26 mouse cellular contexts compared by ENCODE assay signal in genomic region chr14:77536592-77536991, GRCm38 (mm10).
DNase-seq lines count a peak whose midpoint lies in the region; ATAC-seq and TF ChIP-seq lines count a peak whose summit lies in the region.
"Had no signal": no experiment of that assay in that cellular context is flagged by ENCODE, and none has a peak within 500 bp of the region (broad histone marks: within the 10 kb centered on the region; RNA-seq: fewer than 3 reads in every experiment).

No protein-coding gene starts in this region.

- no peak for TF ChIP-seq CTCF in left cerebral cortex, adult 2 months (IDR thresholded peaks at IDR 0.05)

- H3K4me3 ChIP-seq in left cerebral cortex, adult 2 months, result no peak overlapping the region
- H3K4me3 ChIP-seq: forebrain, embryonic 10.5 days; forebrain, embryonic 13.5 days; heart, embryonic 10.5 days; heart, embryonic 13.5 days had no signal

- peak; percentile 29; the same call in 1 of the 2 replicates for ATAC-seq in granulocyte monocyte progenitor cell, adult 5-6 weeks (replicated peaks; ENCODE audit: poor library complexity, severe bottlenecking)
- ATAC-seq: CD4-positive, CD25-positive, alpha-beta regulatory T cell, adult 4 months; forebrain, embryonic 13.5 days; forebrain, embryonic 16.5 days; hindbrain, postnatal 0 days; inflammation-experienced regulatory T-cells, adult 6 months; intestine, embryonic 16.5 days had no signal

- DNase-seq in left cerebral cortex, adult 2 months (ENCODE audit: extremely low spot score in 1 of 2, low spot score in 2 of 2), result no peak
- DNase-seq in left cerebral cortex, postnatal 14 days (ENCODE audit: low spot score in 2 of 2), result no peak
- peak; percentile 53 for DNase-seq in brain, adult 2 months (ENCODE audit: low read depth, low spot score)
- peak; percentile 47 for DNase-seq in telencephalon, adult 2 months (ENCODE audit: low read depth, low spot score)
- DNase-seq in kidney, adult 18-20 months, result no peak
- no peak for DNase-seq in retina, embryonic 14.5 days (ENCODE audit: low spot score)
- DNase-seq: adrenal gland, adult 8-10 months; adrenal gland, postnatal 25 days; cerebellum, adult 11 months; cerebellum, adult 8-10 months; cerebellum, postnatal 10 days; cerebellum, postnatal 36 days; gastrocnemius, postnatal 25 days; heart, postnatal 14 days; heart, postnatal 4 days had no signal

- intact Hi-C loops in left cerebral cortex, adult 2 months (cut with DNase I), result no loop called here
- intact Hi-C loops in left cerebral cortex, postnatal 14 days (cut with DNase I), result no loop called here

- peak overlapping the region; percentile 36; the same call in 1 of the 2 replicates for H3K27ac ChIP-seq in left cerebral cortex, adult 2 months
- H3K27ac ChIP-seq: forebrain, embryonic 10.5 days; forebrain, embryonic 13.5 days; heart, embryonic 10.5 days; heart, embryonic 13.5 days; hindbrain, embryonic 14.5 days; hindbrain, postnatal 0 days had no signal

Comparison
In these comparisons a context has a peak if more than half of its experiments do, and no peak if none do; other contexts are left out.
1. DNase-seq: peak in brain, adult 2 months (single experiment) and telencephalon, adult 2 months (single experiment); none in left cerebral cortex, adult 2 months (0 of 2), left cerebral cortex, postnatal 14 days (0 of 2), kidney, adult 18-20 months (single experiment) and retina, embryonic 14.5 days (single experiment).